Mouse (Mus musculus): ENCODE results near the gene Sytl4. TPM values are rescaled to one million over a fixed set of nuclear protein-coding genes. Genes with fewer than 3 reads are reported as not detected.

The Sytl4 gene
- 0.09 and 0.12 TPM in 2 replicates for polyA plus RNA-seq (2012; rRNA removed; ENCODE audit: low replicate concordance)

GRCm38 (mm10) chrX:133981231-133982002, at the start of gene Sytl4:
Gene Sytl4, minus strand, starts transcription at chrX:133981812.

GRCm38 (mm10) chrX:133908261-133908660, 73.4 kb downstream of the Sytl4 start, which contains the start of gene Srpx2:
Gene Srpx2, plus strand, starts transcription at chrX:133908426.

DNA sequence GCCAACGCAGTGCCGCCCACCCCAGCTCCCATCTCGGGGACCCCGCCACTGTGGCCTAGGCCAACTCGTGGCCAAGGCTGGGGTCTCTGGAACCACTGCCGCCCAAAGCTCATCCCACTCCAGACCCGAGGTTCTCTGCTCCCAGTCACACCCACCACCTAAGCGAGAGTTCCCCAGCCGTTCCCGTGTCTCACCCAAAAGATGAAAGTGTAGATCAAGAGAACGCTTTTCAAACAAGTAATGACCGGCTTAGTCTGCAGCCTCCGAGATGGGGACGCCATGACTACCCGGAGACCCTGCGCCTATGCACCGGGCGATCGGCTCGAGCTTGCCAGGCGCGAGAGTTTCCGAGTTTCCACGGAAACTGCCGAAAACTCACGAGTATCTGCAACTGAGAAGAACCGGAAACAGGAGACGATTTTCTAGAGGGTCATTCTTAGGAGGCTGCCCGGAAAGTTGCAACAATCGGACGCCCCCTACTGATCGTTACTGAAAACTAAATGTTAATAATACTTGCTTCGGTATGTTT, 83.5 kb downstream of the Sytl4 start, which contains the start of gene Tspan6:
Gene Tspan6, minus strand, starts transcription at position 416 of the 529 bp plus-strand sequence.

Other genes with a start within 250 kb of the Sytl4 start
- gene Tnmd, start 130.8 kb downstream of the Sytl4 start, polyA plus RNA-seq (2012; rRNA removed; ENCODE audit: low replicate concordance): not detected in 2 replicates
- 0.34 and 0.68 TPM in 2 replicates for gene Tspan6, start 83.4 kb downstream of the Sytl4 start, polyA plus RNA-seq (2012; rRNA removed; ENCODE audit: low replicate concordance)
- gene Srpx2, start 73.4 kb downstream of the Sytl4 start, polyA plus RNA-seq (2012; rRNA removed; ENCODE audit: low replicate concordance): 2.5 and 3.4 TPM in 2 replicates
- 6.1 and 14.9 TPM in 2 replicates for gene Cstf2, start 77.4 kb upstream of the Sytl4 start, polyA plus RNA-seq (2012; rRNA removed; ENCODE audit: low replicate concordance)
- gene Xkrx, start 180.3 kb upstream of the Sytl4 start, polyA plus RNA-seq (2012; rRNA removed; ENCODE audit: low replicate concordance): 0.09 and 0.13 TPM in 2 replicates
- not detected in 2 replicates for gene Arl13a, start 205.7 kb upstream of the Sytl4 start, polyA plus RNA-seq (2012; rRNA removed; ENCODE audit: low replicate concordance)
- gene Nox1, start 240.1 kb upstream of the Sytl4 start, polyA plus RNA-seq (2012; rRNA removed; ENCODE audit: low replicate concordance): 0.14 and 0.30 TPM in 2 replicates

Measured in duodenum, adult 2 months (tissue).